ENCODE assay signal across 9 mouse cellular contexts in genomic region chr4:119239181-119239682, GRCm38 (mm10). TPM values are rescaled to one million over a fixed set of nuclear protein-coding genes. Genes with fewer than 3 reads are reported as not detected.
DNase-seq lines count a peak whose midpoint lies in the region; ATAC-seq and TF ChIP-seq lines count a peak whose summit lies in the region.
"Had no signal": no experiment of that assay in that cellular context is flagged by ENCODE, and none has a peak within 500 bp of the region (broad histone marks: within the 10 kb centered on the region; RNA-seq: fewer than 3 reads in every experiment).

No protein-coding gene starts in this region.

- no peaks in the 10 kb centered on the region for H3K9me3 ChIP-seq in embryonic facial prominence, embryonic 14.5 days (ENCODE audit: control insufficient read depth, low read length)
- H3K9me3 ChIP-seq in hindbrain, embryonic 11.5 days (ENCODE audit: control insufficient read depth, low read length) = no peaks in the 10 kb centered on the region
- no peaks in the 10 kb centered on the region for H3K9me3 ChIP-seq in liver, embryonic 15.5 days (replicated peaks)
- H3K9me3 ChIP-seq in neural tube, embryonic 11.5 days (ENCODE audit: control insufficient read depth, low read length) = no peaks in the 10 kb centered on the region

- peak overlapping the region; percentile 56; the same call in 1 of the 2 replicates for H3K9ac ChIP-seq in embryonic facial prominence, embryonic 14.5 days (ENCODE audit: low read depth, low read length)
- 0 out of 2 replicates have a peak overlapping the region, but pooled peaks have one; percentile 4 for H3K9ac ChIP-seq in hindbrain, embryonic 11.5 days (ENCODE audit: low read depth, low read length)
- peak overlapping the region; percentile 30; the same call in 1 of the 2 replicates for H3K9ac ChIP-seq in liver, embryonic 15.5 days
- peak overlapping the region; percentile 46 for H3K9ac ChIP-seq in neural tube, embryonic 11.5 days (ENCODE audit: low read length)

- peak; percentile 60 for DNase-seq in kidney, adult 2 months
- no peak for DNase-seq in kidney, adult 11 months
- DNase-seq in Patski (ENCODE audit: low read depth, low spot score) = no peak
- DNase-seq in embryonic facial prominence, embryonic 14.5 days (ENCODE audit: low spot score) = peak; percentile 91
- peak; percentile 78 for DNase-seq in hindbrain, embryonic 11.5 days (ENCODE audit: low spot score)
- peak; percentile 52 for DNase-seq in neural tube, embryonic 11.5 days (ENCODE audit: low spot score)
- DNase-seq in adrenal gland, adult 2 months = no peak

- peak; percentile 63 for TF ChIP-seq CTCF in kidney, adult 2 months (conservative IDR thresholded peaks at IDR 0.05; ENCODE audit: insufficient read depth, insufficient read length, low read depth, low read length)
- no peak for TF ChIP-seq CTCF in Patski (IDR thresholded peaks at IDR 0.05)

- CTCF ChIA-PET in Patski (lab: Charles Lee) = interaction anchor here (0.9 to 2.2 kb wide), 8 partner anchors 8 to 395 kb away, joined by 3 to 11 read pairs (median 3); no protein-coding TSS in a partner anchor

- peaks cover 3% of the 10 kb centered on the region; the same call in 1 of the 2 replicates for H3K4me1 ChIP-seq in kidney, adult 2 months (ENCODE audit: control insufficient read depth, insufficient read depth, low read length)
- peaks cover 4% of the 10 kb centered on the region; the same call in 1 of the 2 replicates for H3K4me1 ChIP-seq in embryonic facial prominence, embryonic 14.5 days (ENCODE audit: control insufficient read depth, insufficient read depth, low read length)
- H3K4me1 ChIP-seq in hindbrain, embryonic 11.5 days (replicated peaks; ENCODE audit: control insufficient read depth, insufficient read depth, low read length) = no peaks in the 10 kb centered on the region
- H3K4me1 ChIP-seq in liver, embryonic 15.5 days (replicated peaks) = peaks cover 27% of the 10 kb centered on the region
- H3K4me1 ChIP-seq in neural tube, embryonic 11.5 days (ENCODE audit: control insufficient read depth, insufficient read depth, low read length) = no peaks in the 10 kb centered on the region

- no peak for TF ChIP-seq POLR2A in kidney, adult 2 months (IDR thresholded peaks at IDR 0.05; ENCODE audit: low read depth, low read length)

- WGBS in kidney, adult 2 months = 22% methylated on average over 12 of the region's 12 CpGs
- 41% methylated on average over 12 of the region's 12 CpGs for WGBS in embryonic facial prominence, embryonic 14.5 days
- WGBS in hindbrain, embryonic 11.5 days = 51% methylated on average over 12 of the region's 12 CpGs
- WGBS in liver, embryonic 15.5 days (ENCODE audit: insufficient replicate concordance) = 14% methylated on average over 12 of the region's 12 CpGs
- WGBS in neural tube, embryonic 11.5 days = 48% methylated on average over 12 of the region's 12 CpGs

- H3K4me3 ChIP-seq in kidney, adult 2 months (ENCODE audit: insufficient read depth, low read depth, low read length) = no peak overlapping the region
- H3K4me3 ChIP-seq in embryonic facial prominence, embryonic 14.5 days (ENCODE audit: low read depth, low read length) = peak overlapping the region; percentile 14; the same call in 1 of the 2 replicates
- no peak overlapping the region for H3K4me3 ChIP-seq in hindbrain, embryonic 11.5 days (ENCODE audit: low read depth, low read length)
- peak overlapping the region; percentile 39 for H3K4me3 ChIP-seq in liver, embryonic 15.5 days (replicated peaks)
- H3K4me3 ChIP-seq in neural tube, embryonic 11.5 days (ENCODE audit: low read depth, low read length) = no peak overlapping the region

- peak overlapping the region; percentile 27; the same call in 1 of the 2 replicates for H3K4me2 ChIP-seq in embryonic facial prominence, embryonic 14.5 days (ENCODE audit: low read depth, low read length)
- no peak overlapping the region for H3K4me2 ChIP-seq in hindbrain, embryonic 11.5 days (replicated peaks; ENCODE audit: low read depth, low read length)
- H3K4me2 ChIP-seq in liver, embryonic 15.5 days = peak overlapping the region; percentile 63
- H3K4me2 ChIP-seq in neural tube, embryonic 11.5 days (ENCODE audit: low read depth) = no peak overlapping the region

- 0 out of 2 replicates have a peak overlapping the region, but pooled peaks have one; percentile 37 for H3K27ac ChIP-seq in kidney, adult 2 months (ENCODE audit: insufficient read depth, low read depth, low read length)
- H3K27ac ChIP-seq in embryonic facial prominence, embryonic 14.5 days (replicated peaks; ENCODE audit: low read depth, low read length) = peak overlapping the region; percentile 73; the same call in 1 of the 2 replicates
- 0 out of 2 replicates have a peak overlapping the region, but pooled peaks have one; percentile 54 for H3K27ac ChIP-seq in hindbrain, embryonic 11.5 days (ENCODE audit: low read depth, low read length)
- H3K27ac ChIP-seq in liver, embryonic 15.5 days (replicated peaks) = no peak overlapping the region; the same call in 1 of the 2 replicates
- H3K27ac ChIP-seq in neural tube, embryonic 11.5 days (ENCODE audit: low read depth, low read length) = no peak overlapping the region

- ATAC-seq in Patski = peak; percentile 44
- peak; percentile 76 for ATAC-seq in embryonic facial prominence, embryonic 14.5 days (ENCODE audit: low read depth)
- ATAC-seq in hindbrain, embryonic 11.5 days (ENCODE audit: low FRiP score) = peak; percentile 70
- ATAC-seq in liver, embryonic 15.5 days (ENCODE audit: insufficient read depth) = peak; percentile 56
- peak; percentile 51; the same call in 1 of the 2 replicates for ATAC-seq in neural tube, embryonic 11.5 days (ENCODE audit: insufficient read depth, low FRiP score, low TSS enrichment)

- in situ Hi-C loops in Patski (cut with MboI; ENCODE audit: low pct_unique_long_range_greater_than_20kb) = no loop called here

- POLR2A ChIA-PET in Patski (lab: Charles Lee) = no interaction called here

- H3K36me3 ChIP-seq in kidney, adult 2 months (ENCODE audit: control insufficient read depth, insufficient read depth, low read length) = no peaks in the 10 kb centered on the region
- H3K36me3 ChIP-seq in embryonic facial prominence, embryonic 14.5 days (ENCODE audit: control insufficient read depth, insufficient read depth, low read length) = peaks cover 83% of the 10 kb centered on the region
- H3K36me3 ChIP-seq in hindbrain, embryonic 11.5 days (ENCODE audit: control insufficient read depth, insufficient read depth, low read length) = no peaks in the 10 kb centered on the region
- H3K36me3 ChIP-seq in liver, embryonic 15.5 days (replicated peaks) = no peaks in the 10 kb centered on the region; the same call in 1 of the 2 replicates
- peaks cover 5% of the 10 kb centered on the region; the same call in 1 of the 2 replicates for H3K36me3 ChIP-seq in neural tube, embryonic 11.5 days (ENCODE audit: control insufficient read depth, insufficient read depth, low read length)

- no peaks in the 10 kb centered on the region for H3K27me3 ChIP-seq in kidney, adult 2 months (replicated peaks; ENCODE audit: control insufficient read depth, insufficient read depth, low read length)
- no peaks in the 10 kb centered on the region for H3K27me3 ChIP-seq in Patski
- no peaks in the 10 kb centered on the region for H3K27me3 ChIP-seq in embryonic facial prominence, embryonic 14.5 days (replicated peaks; ENCODE audit: control insufficient read depth, insufficient read depth, low read length)
- H3K27me3 ChIP-seq in hindbrain, embryonic 11.5 days (ENCODE audit: control insufficient read depth, insufficient read depth, low read length) = no peaks in the 10 kb centered on the region
- 0 out of 2 replicates have a peak, but pooled peaks cover 5% of the 10 kb centered on the region for H3K27me3 ChIP-seq in liver, embryonic 15.5 days
- no peaks in the 10 kb centered on the region for H3K27me3 ChIP-seq in neural tube, embryonic 11.5 days (ENCODE audit: control insufficient read depth, insufficient read depth, low read length)

RNA-seq across cellular contexts. Expression of gene P3h1, which starts 6.5 kb away (rescaled TPM):
- polyA plus RNA-seq in kidney, adult 2 months (2012; rRNA removed) = 16.0 and 18.0 TPM in 2 replicates
- 45.3 TPM for polyA plus RNA-seq in Patski (2021)
- 98.7 and 100 TPM in 2 replicates for polyA plus RNA-seq in embryonic facial prominence, embryonic 14.5 days (2014; fragmentation: Nextera tagmentation; extraction: Ambion mirVana)
- 15.4 and 17.9 TPM in 2 replicates for polyA plus RNA-seq in hindbrain, embryonic 11.5 days (2014; fragmentation: Nextera tagmentation; extraction: Ambion mirVana)
- polyA plus RNA-seq in liver, embryonic 15.5 days (2015; fragmentation: Nextera tagmentation; extraction: Ambion mirVana) = 8.0 and 9.2 TPM in 2 replicates
- 20.5 and 21.3 TPM in 2 replicates for polyA plus RNA-seq in neural tube, embryonic 11.5 days (2014; fragmentation: Nextera tagmentation; extraction: Ambion mirVana)
- 10 to 100 TPM; 23.2 to 27.5 TPM for total RNA-seq in adrenal gland, adult 2 months (2021)
- polyA plus RNA-seq in adrenal gland, adult 2 months (2012; rRNA removed) = 53.2 and 76.6 TPM in 2 replicates

RNA-seq across cellular contexts. Expression of gene AU022252, which starts 6.7 kb away (rescaled TPM):
- 9.9 and 11.8 TPM in 2 replicates for polyA plus RNA-seq in kidney, adult 2 months (2012; rRNA removed)
- polyA plus RNA-seq in Patski (2021) = 12.3 TPM
- polyA plus RNA-seq in embryonic facial prominence, embryonic 14.5 days (2014; fragmentation: Nextera tagmentation; extraction: Ambion mirVana) = 28.1 and 31.4 TPM in 2 replicates
- polyA plus RNA-seq in hindbrain, embryonic 11.5 days (2014; fragmentation: Nextera tagmentation; extraction: Ambion mirVana) = 31.1 and 37.0 TPM in 2 replicates
- polyA plus RNA-seq in liver, embryonic 15.5 days (2015; fragmentation: Nextera tagmentation; extraction: Ambion mirVana) = 11.4 and 11.5 TPM in 2 replicates
- 40.5 and 44.1 TPM in 2 replicates for polyA plus RNA-seq in neural tube, embryonic 11.5 days (2014; fragmentation: Nextera tagmentation; extraction: Ambion mirVana)
- 10 to 100 TPM; 22.4 to 26.4 TPM for total RNA-seq in adrenal gland, adult 2 months (2021)
- polyA plus RNA-seq in adrenal gland, adult 2 months (2012; rRNA removed) = 4.6 and 6.0 TPM in 2 replicates

RNA-seq across cellular contexts. Expression of gene Cldn19, which starts 16.0 kb away (rescaled TPM):
- polyA plus RNA-seq in kidney, adult 2 months (2012; rRNA removed) = 83.6 and 95.0 TPM in 2 replicates
- polyA plus RNA-seq in Patski (2021) = 7.1 TPM
- 0.19 and 0.38 TPM in 2 replicates for polyA plus RNA-seq in embryonic facial prominence, embryonic 14.5 days (2014; fragmentation: Nextera tagmentation; extraction: Ambion mirVana)
- polyA plus RNA-seq in hindbrain, embryonic 11.5 days (2014; fragmentation: Nextera tagmentation; extraction: Ambion mirVana) = 0.18 and 0.25 TPM in 2 replicates
- not detected in 2 replicates for polyA plus RNA-seq in liver, embryonic 15.5 days (2015; fragmentation: Nextera tagmentation; extraction: Ambion mirVana)
- polyA plus RNA-seq in neural tube, embryonic 11.5 days (2014; fragmentation: Nextera tagmentation; extraction: Ambion mirVana) = 0.19 TPM in 1 of 2 replicates, not detected in the other
- under 1 TPM in 1 of 2 experiments, not detected in 1; 0.24 TPM for total RNA-seq in adrenal gland, adult 2 months (2021)
- 0.06 and 0.35 TPM in 2 replicates for polyA plus RNA-seq in adrenal gland, adult 2 months (2012; rRNA removed)
- polyA plus RNA-seq: testis, adult 2 months had no signal

RNA-seq across cellular contexts. Expression of gene Tmem269, which starts 21.2 kb away (rescaled TPM):
- polyA plus RNA-seq in kidney, adult 2 months (2012; rRNA removed) = 0.13 and 0.29 TPM in 2 replicates
- not detected for polyA plus RNA-seq in Patski (2021)
- 0.21 and 0.26 TPM in 2 replicates for polyA plus RNA-seq in embryonic facial prominence, embryonic 14.5 days (2014; fragmentation: Nextera tagmentation; extraction: Ambion mirVana)
- polyA plus RNA-seq in hindbrain, embryonic 11.5 days (2014; fragmentation: Nextera tagmentation; extraction: Ambion mirVana) = not detected in 2 replicates
- polyA plus RNA-seq in liver, embryonic 15.5 days (2015; fragmentation: Nextera tagmentation; extraction: Ambion mirVana) = not detected in 2 replicates
- not detected in 2 replicates for polyA plus RNA-seq in neural tube, embryonic 11.5 days (2014; fragmentation: Nextera tagmentation; extraction: Ambion mirVana)
- not detected for total RNA-seq in adrenal gland, adult 2 months (2021)
- polyA plus RNA-seq in adrenal gland, adult 2 months (2012; rRNA removed) = 0.18 and 0.31 TPM in 2 replicates

RNA-seq across cellular contexts. Expression of gene Svbp, which starts 44.1 kb away (rescaled TPM):
- polyA plus RNA-seq in kidney, adult 2 months (2012; rRNA removed) = 29.2 and 35.4 TPM in 2 replicates
- polyA plus RNA-seq in Patski (2021) = 33.6 TPM
- polyA plus RNA-seq in embryonic facial prominence, embryonic 14.5 days (2014; fragmentation: Nextera tagmentation; extraction: Ambion mirVana) = 243 and 256 TPM in 2 replicates
- polyA plus RNA-seq in hindbrain, embryonic 11.5 days (2014; fragmentation: Nextera tagmentation; extraction: Ambion mirVana) = 177 and 201 TPM in 2 replicates
- 82.6 and 91.9 TPM in 2 replicates for polyA plus RNA-seq in liver, embryonic 15.5 days (2015; fragmentation: Nextera tagmentation; extraction: Ambion mirVana)
- polyA plus RNA-seq in neural tube, embryonic 11.5 days (2014; fragmentation: Nextera tagmentation; extraction: Ambion mirVana) = 172 and 179 TPM in 2 replicates
- 10 to 100 TPM; 16.8 to 19.8 TPM for total RNA-seq in adrenal gland, adult 2 months (2021)
- polyA plus RNA-seq in adrenal gland, adult 2 months (2012; rRNA removed) = 21.5 and 27.7 TPM in 2 replicates

Comparison
In these comparisons a context has a peak if more than half of its experiments do, and no peak if none do; other contexts are left out.
1. DNase-seq: peak in kidney, adult 2 months (single experiment), embryonic facial prominence, embryonic 14.5 days (single experiment), hindbrain, embryonic 11.5 days (single experiment) and neural tube, embryonic 11.5 days (single experiment); none in kidney, adult 11 months (single experiment), Patski (single experiment) and adrenal gland, adult 2 months (single experiment).
2. H3K27ac ChIP-seq: peak in kidney, adult 2 months (single experiment), embryonic facial prominence, embryonic 14.5 days (single experiment) and hindbrain, embryonic 11.5 days (single experiment); none in liver, embryonic 15.5 days (single experiment) and neural tube, embryonic 11.5 days (single experiment).
3. H3K4me3 ChIP-seq: peak in embryonic facial prominence, embryonic 14.5 days (single experiment) and liver, embryonic 15.5 days (single experiment); none in kidney, adult 2 months (single experiment), hindbrain, embryonic 11.5 days (single experiment) and neural tube, embryonic 11.5 days (single experiment).
4. H3K4me2 ChIP-seq: peak in embryonic facial prominence, embryonic 14.5 days (single experiment) and liver, embryonic 15.5 days (single experiment); none in hindbrain, embryonic 11.5 days (single experiment) and neural tube, embryonic 11.5 days (single experiment).
5. H3K9ac ChIP-seq: peak in every context shown above with its lines; median percentile 56 in embryonic facial prominence, embryonic 14.5 days; 46 in neural tube, embryonic 11.5 days; 30 in liver, embryonic 15.5 days; 4 in hindbrain, embryonic 11.5 days.
6. RNA of gene Cldn19, which starts 16.0 kb away (polyA plus RNA-seq): 83.6 to 95.0 TPM in kidney, adult 2 months; 7.1 TPM in Patski (single experiment), 0.18 to 0.25 TPM in hindbrain, embryonic 11.5 days, 0.19 to 0.38 TPM in embryonic facial prominence, embryonic 14.5 days, 0.19 TPM in neural tube, embryonic 11.5 days, 0.06 to 0.35 TPM in adrenal gland, adult 2 months and not detected in liver, embryonic 15.5 days; every median in the first group is over 10 times any median in the second.
7. Peak in every context shown above with its lines, with median percentiles within 50 percentile points of each other: ATAC-seq.